8 mouse cellular contexts compared by ENCODE assay signal in genomic region chr11:78343381-78344327, GRCm38 (mm10). TPM values are rescaled to one million over a fixed set of nuclear protein-coding genes. Genes with fewer than 3 reads are reported as not detected.
DNase-seq lines count a peak whose midpoint lies in the region; ATAC-seq and TF ChIP-seq lines count a peak whose summit lies in the region.

Gene Unc119 (plus strand): TSS chr11:78343482.

- WGBS in forebrain, embryonic 14.5 days = under 1% methylated on average over 60 of the region's 66 CpGs
- 1% methylated on average over 51 of the region's 66 CpGs for WGBS in lung, embryonic 14.5 days

- H3K4me1 ChIP-seq in MEL (ENCODE audit: control insufficient read depth in 1 of 2, insufficient read depth in 2 of 2, low read length in 2 of 2) = peaks cover 13 to 25% of the 10 kb centered on the region in 2 experiments
- H3K4me1 ChIP-seq in forebrain, embryonic 14.5 days (ENCODE audit: control insufficient read depth, insufficient read depth, low read length) = peaks cover 5% of the 10 kb centered on the region; the same call in 1 of the 2 replicates
- H3K4me1 ChIP-seq in lung, embryonic 14.5 days (ENCODE audit: insufficient read depth) = peaks cover 19% of the 10 kb centered on the region; the same call in 1 of the 2 replicates

- H3K27me3 ChIP-seq in MEL (ENCODE audit: control insufficient read depth in 1 of 2, insufficient read depth in 2 of 2, low read length in 2 of 2) = no peaks in the 10 kb centered on the region
- H3K27me3 ChIP-seq in forebrain, embryonic 14.5 days (replicated peaks; ENCODE audit: control insufficient read depth, insufficient read depth, low read length) = no peaks in the 10 kb centered on the region
- no peaks in the 10 kb centered on the region for H3K27me3 ChIP-seq in lung, embryonic 14.5 days (ENCODE audit: insufficient read depth, low read length)

- intact Hi-C loops in heart, postnatal 36 days (cut with DNase I) = no loop called here

- peak in 1 of 2 experiments; percentile 47; a peak in 2 of 4 replicates for TF ChIP-seq EP300 in MEL (IDR thresholded peaks at IDR 0.05; ENCODE audit: low read depth in 1 of 2, low read length in 2 of 2)

- peak within 1 kb of the TSS; percentile 62 for H3K4me2 ChIP-seq in forebrain, embryonic 14.5 days (ENCODE audit: low read length)
- peak within 1 kb of the TSS; percentile 90 for H3K4me2 ChIP-seq in lung, embryonic 14.5 days

- H3K36me3 ChIP-seq in MEL (ENCODE audit: control insufficient read depth in 1 of 2, insufficient read depth in 2 of 2, low read length in 2 of 2) = peaks cover 0 to 21% of the 10 kb centered on the region in 2 experiments; a peak in 2 of 4 replicates
- peaks cover 36% of the 10 kb centered on the region for H3K36me3 ChIP-seq in forebrain, embryonic 14.5 days (ENCODE audit: control insufficient read depth, insufficient read depth, low read length)
- H3K36me3 ChIP-seq in lung, embryonic 14.5 days (ENCODE audit: insufficient read depth) = peaks cover 24% of the 10 kb centered on the region

- peak; percentile 88 for ATAC-seq in forebrain, embryonic 14.5 days
- peak; percentile 86 for ATAC-seq in lung, embryonic 14.5 days (ENCODE audit: insufficient read depth)
- peak; percentile 27 for ATAC-seq in neutrophil, adult 5-6 weeks (ENCODE audit: extremely low read depth, insufficient number of reproducible peaks, low FRiP score, poor library complexity, severe bottlenecking)

- no peak for TF ChIP-seq RAD21 in MEL (IDR thresholded peaks at IDR 0.05; ENCODE audit: low read depth, low read length)

- DNase-seq in MEL (ENCODE audit: low read depth, low spot score) = peak; percentile 80
- DNase-seq in cerebellum, adult 11 months = peak; percentile 73
- DNase-seq in forebrain, embryonic 14.5 days (ENCODE audit: low spot score) = peak; percentile 83
- DNase-seq in heart, postnatal 36 days = peak; percentile 78 to 79
- DNase-seq in layer of hippocampus, adult 2 months (ENCODE audit: low spot score in 2 of 2) = peak; percentile 72
- peak; percentile 91 for DNase-seq in lung, embryonic 14.5 days
- peak; percentile 68 to 71 for DNase-seq in thymus, adult 18-20 months

- peak within 1 kb of the TSS; percentile 82 for H3K9ac ChIP-seq in MEL (ENCODE audit: control insufficient read depth, low read depth, low read length, poor library complexity, severe bottlenecking)
- peak within 1 kb of the TSS; percentile 96 for H3K9ac ChIP-seq in forebrain, embryonic 14.5 days (ENCODE audit: low read length)
- H3K9ac ChIP-seq in lung, embryonic 14.5 days = peak within 1 kb of the TSS; percentile 87

- peak within 1 kb of the TSS; percentile 56 for H3K27ac ChIP-seq in MEL (ENCODE audit: control insufficient read depth, low read depth, low read length)
- peak within 1 kb of the TSS; percentile 85 for H3K27ac ChIP-seq in forebrain, embryonic 14.5 days (ENCODE audit: low read depth, low read length)
- peak within 1 kb of the TSS; percentile 87 for H3K27ac ChIP-seq in layer of hippocampus, adult 2 months
- H3K27ac ChIP-seq in lung, embryonic 14.5 days (ENCODE audit: low read depth) = peak within 1 kb of the TSS; percentile 80

- peak within 1 kb of the TSS; percentile 55 to 96 for H3K4me3 ChIP-seq in MEL (ENCODE audit: control insufficient read depth in 1 of 2, insufficient read depth in 1 of 2, low read depth in 2 of 2, low read length in 2 of 2)
- peak within 1 kb of the TSS; percentile 94 for H3K4me3 ChIP-seq in forebrain, embryonic 14.5 days (ENCODE audit: low read depth, low read length)
- H3K4me3 ChIP-seq in layer of hippocampus, adult 2 months = peak within 1 kb of the TSS; percentile 75
- H3K4me3 ChIP-seq in lung, embryonic 14.5 days (ENCODE audit: low read depth, low read length) = peak within 1 kb of the TSS; percentile 85

- peaks cover 9% of the 10 kb centered on the region for H3K79me2 ChIP-seq in MEL (ENCODE audit: control insufficient read depth, insufficient read depth, low read length, poor library complexity)

- TF ChIP-seq CTCF in MEL (IDR thresholded peaks at IDR 0.05 in 2 of 3, conservative IDR thresholded peaks at IDR 0.05 in 1 of 3; ENCODE audit: control insufficient read depth in 1 of 3, insufficient read depth in 1 of 3, low read depth in 2 of 3, low read length in 3 of 3, poor library complexity in 1 of 3, severe bottlenecking in 1 of 3) = no peak; a peak in 1 of 6 replicates
- 0 out of 2 replicates have a peak, but pooled peaks have one; percentile 11 for TF ChIP-seq CTCF in layer of hippocampus, adult 2 months (conservative IDR thresholded peaks at IDR 0.05)
- no peak for TF ChIP-seq CTCF in lung, embryonic 14.5 days (IDR thresholded peaks at IDR 0.05; ENCODE audit: low read depth)

- peak; percentile 61 to 88; a peak in 3 of 4 replicates for TF ChIP-seq POLR2A in MEL (IDR thresholded peaks at IDR 0.05; ENCODE audit: control insufficient read depth in 1 of 2, insufficient read depth in 1 of 2, low read depth in 1 of 2, low read length in 2 of 2, poor library complexity in 1 of 2)

- no peaks in the 10 kb centered on the region for H3K9me3 ChIP-seq in MEL (replicated peaks; ENCODE audit: insufficient read depth, low read length)
- H3K9me3 ChIP-seq in forebrain, embryonic 14.5 days (replicated peaks; ENCODE audit: control insufficient read depth, low read length) = no peaks in the 10 kb centered on the region
- H3K9me3 ChIP-seq in lung, embryonic 14.5 days (ENCODE audit: low read depth, low read length) = no peaks in the 10 kb centered on the region

TF ChIP-seq in MEL, 35 proteins besides CTCF, POLR2A, EP300 and RAD21 (continues in another document):
- TF ChIP-seq CHD1 (IDR thresholded peaks at IDR 0.05; ENCODE audit: low read depth, low read length) = no peak
- TF ChIP-seq BHLHE40 (IDR thresholded peaks at IDR 0.05; ENCODE audit: borderline replicate concordance, low read depth, low read length) = no peak
- TF ChIP-seq MYB (IDR thresholded peaks at IDR 0.05; ENCODE audit: low read depth, low read length) = no peak
- TF ChIP-seq ZKSCAN1 (IDR thresholded peaks at IDR 0.05; ENCODE audit: low read depth, low read length) = no peak
- TF ChIP-seq POLR2AphosphoS2 (IDR thresholded peaks at IDR 0.05; ENCODE audit: low read length) = peak; percentile 45; the same call in 1 of the 2 replicates
- TF ChIP-seq MAZ (IDR thresholded peaks at IDR 0.05; ENCODE audit: low read depth, low read length) = peak; percentile 68; the same call in 1 of the 2 replicates
- no peak for TF ChIP-seq TBP (IDR thresholded peaks at IDR 0.05; ENCODE audit: low read depth, low read length)
- 0 out of 2 replicates have a peak, but pooled peaks have one; percentile 13 for TF ChIP-seq E2F4 (IDR thresholded peaks at IDR 0.05; ENCODE audit: borderline replicate concordance, low read depth, low read length)
- peak; percentile 57; the same call in 1 of the 2 replicates for TF ChIP-seq SIN3A (IDR thresholded peaks at IDR 0.05; ENCODE audit: low read length)
- peak; percentile 60 for TF ChIP-seq ZMIZ1 (IDR thresholded peaks at IDR 0.05; ENCODE audit: low read depth, low read length)
- TF ChIP-seq RCOR1 (IDR thresholded peaks at IDR 0.05; ENCODE audit: low read depth, low read length) = no peak
- no peak; the same call in 1 of the 2 replicates for TF ChIP-seq CHD2 (IDR thresholded peaks at IDR 0.05; ENCODE audit: low read length)
- TF ChIP-seq NELFE (IDR thresholded peaks at IDR 0.05; ENCODE audit: low read depth, low read length) = peak; percentile 71
- no peak; the same call in 1 of the 2 replicates for TF ChIP-seq UBTF (IDR thresholded peaks at IDR 0.05; ENCODE audit: borderline replicate concordance, insufficient read depth, low read depth, low read length)
- no peak for TF ChIP-seq POLR2AphosphoS5 (IDR thresholded peaks at IDR 0.05; ENCODE audit: borderline replicate concordance, low read depth, low read length)
- TF ChIP-seq NRF1 (IDR thresholded peaks at IDR 0.05; ENCODE audit: insufficient read depth, low read depth, low read length, poor library complexity, severe bottlenecking) = peak; percentile 36; the same call in 1 of the 2 replicates
- no peak for TF ChIP-seq GATA1 (IDR thresholded peaks at IDR 0.05; ENCODE audit: low read depth, low read length)
- TF ChIP-seq USF2 (IDR thresholded peaks at IDR 0.05; ENCODE audit: borderline replicate concordance in 1 of 2, insufficient read depth in 1 of 2, low read depth in 1 of 2, low read length in 2 of 2) = no peak
- TF ChIP-seq MAFK (IDR thresholded peaks at IDR 0.05; ENCODE audit: borderline replicate concordance, low read depth, low read length) = no peak
- TF ChIP-seq MYC (IDR thresholded peaks at IDR 0.05; ENCODE audit: low read depth, low read length) = no peak
- TF ChIP-seq MEF2A (IDR thresholded peaks at IDR 0.05; ENCODE audit: extremely low read depth, insufficient replicate concordance, low read depth, low read length, poor library complexity, severe bottlenecking) = no peak
- TF ChIP-seq HCFC1 (IDR thresholded peaks at IDR 0.05; ENCODE audit: low read depth, low read length) = peak; percentile 40; the same call in 1 of the 2 replicates
- no peak for TF ChIP-seq ZC3H11A (IDR thresholded peaks at IDR 0.05; ENCODE audit: low read depth, low read length)
- 0 out of 2 replicates have a peak, but pooled peaks have one; percentile 9 for TF ChIP-seq ETS1 (IDR thresholded peaks at IDR 0.05; ENCODE audit: low read depth, low read length)
- no peak for TF ChIP-seq MXI1 (IDR thresholded peaks at IDR 0.05; ENCODE audit: low read depth, low read length)
- TF ChIP-seq SMC3 (IDR thresholded peaks at IDR 0.05; ENCODE audit: low read depth, low read length) = no peak
- no peak for TF ChIP-seq ZNF384 (IDR thresholded peaks at IDR 0.05; ENCODE audit: low read depth, low read length)
- peak; percentile 46; the same call in 1 of the 2 replicates for TF ChIP-seq ELF1 (IDR thresholded peaks at IDR 0.05; ENCODE audit: low read depth, low read length)
- TF ChIP-seq GABPA (IDR thresholded peaks at IDR 0.05; ENCODE audit: low read depth, low read length) = no peak
- no peak for TF ChIP-seq MAX (IDR thresholded peaks at IDR 0.05; ENCODE audit: low read length)
- TF ChIP-seq USF1 (IDR thresholded peaks at IDR 0.05; ENCODE audit: low read depth, low read length) = peak; percentile 4; the same call in 1 of the 2 replicates
- no peak for TF ChIP-seq JUND (IDR thresholded peaks at IDR 0.05; ENCODE audit: low read depth, low read length)

RNA-seq across cellular contexts. Expression of gene Unc119, which starts in this region (rescaled TPM):
- 61.7 and 63.0 TPM in 2 replicates for total RNA-seq in MEL (2012; rRNA removed)
- 100 to 1,000 TPM in 1 of 2 experiments, not detected in 1; 140 TPM for polyA plus RNA-seq in MEL (2012; ENCODE audit: insufficient read depth in 1 of 2, insufficient read length in 2 of 2, low read depth in 1 of 2, low replicate concordance in 2 of 2, missing spikeins in 1 of 2)
- 72.5 and 73.8 TPM in 2 replicates for polyA plus RNA-seq in forebrain, embryonic 14.5 days (2014; fragmentation: Nextera tagmentation; extraction: Ambion mirVana)
- total RNA-seq in heart, postnatal 36 days (2021) = 1 to 10 TPM; 5.3 to 6.2 TPM
- total RNA-seq in layer of hippocampus, adult 2 months (2021) = 10 to 100 TPM; 27.8 to 33.9 TPM
- polyA plus RNA-seq in lung, embryonic 14.5 days (2014; fragmentation: Nextera tagmentation; extraction: Ambion mirVana) = 36.8 and 43.1 TPM in 2 replicates
- total RNA-seq in neutrophil, adult 5-6 weeks (2017) = 62.9 and 76.7 TPM in 2 replicates

Comparison
In these comparisons a context has a peak if more than half of its experiments do, and no peak if none do; other contexts are left out.
1. Peak in every context shown above with its lines: DNase-seq, ATAC-seq, H3K4me3 ChIP-seq and H3K27ac ChIP-seq.
2. ATAC-seq: peak in every context shown above with its lines; median percentile 88 in forebrain, embryonic 14.5 days; 86 in lung, embryonic 14.5 days; 27 in neutrophil, adult 5-6 weeks.